Mouse (Mus musculus) Patski (cell line): ENCODE results near the gene Ccnt2. TPM values are rescaled to one million over a fixed set of nuclear protein-coding genes. Genes with fewer than 3 reads are reported as not detected.

Experiments used
- ATAC-seq: fragments of 100-300 bp; one replicate; pipeline ENCODE4 v1.8.0; 2021
- CTCF ChIA-PET: fragments of 350-600 bp; sonication (Branson Sonifier 250); formaldehyde crosslinking; loops from one replicate; lab custom pipeline; 2022; ENCODE audit warnings: inconsistent platforms; lab: Charles Lee
- POLR2A ChIA-PET: fragments of 350-600 bp; sonication (Branson Sonifier 250); formaldehyde crosslinking; loops from one replicate; lab custom pipeline; 2022; ENCODE audit warnings: antibody characterized with exemption, inconsistent platforms; lab: Charles Lee
- DNase-seq: peaks from one replicate; pipeline ENCODE4 v3.0.0-alpha.2; 2011; ENCODE audit warnings: low read depth, low spot score
- H3K27me3 ChIP-seq: fragments of 371-371 bp; one replicate; pipeline ENCODE4 v1.5.1; 2021
- CTCF ChIP-seq: fragments of 100-300 bp; IDR thresholded peaks from one replicate; pipeline ENCODE4 v1.5.1; 2021
- in situ Hi-C: fragments of 300-500 bp; cut with MboI; formaldehyde crosslinking; loops from 3 replicates; pipeline ENCODE4 v1.11.1; 2018; ENCODE audit warnings: low pct_unique_long_range_greater_than_20kb, mixed read lengths
- polyA plus RNA-seq: library from polyadenylated mRNA; unstranded; gene quantifications from one replicate; pipeline ENCODE4 v1.2.3, GENCODE M21; 2021

Gene Ccnt2
- polyA plus RNA-seq, 1 experiment from 2014 or later = 30.0 TPM

- no peaks in the 10 kb centered on the region for H3K27me3 ChIP-seq
- CTCF ChIA-PET = interaction anchor here (1.1 kb wide), 2 partner anchors 12 to 310 kb away, joined by 3 read pairs; no protein-coding TSS in a partner anchor
- no peak for DNase-seq
- POLR2A ChIA-PET = no interaction called here
- in situ Hi-C loops = loop anchor here (5.0 to 25.0 kb wide), 2 partner anchors 312 to 1007 kb away; no protein-coding TSS in a partner anchor
- no peak for ATAC-seq
- TF ChIP-seq CTCF = no peak
These were observed 56.4 kb downstream of the Ccnt2 start for GRCm38 (mm10) chr1:127830215-127830921.

DNA sequence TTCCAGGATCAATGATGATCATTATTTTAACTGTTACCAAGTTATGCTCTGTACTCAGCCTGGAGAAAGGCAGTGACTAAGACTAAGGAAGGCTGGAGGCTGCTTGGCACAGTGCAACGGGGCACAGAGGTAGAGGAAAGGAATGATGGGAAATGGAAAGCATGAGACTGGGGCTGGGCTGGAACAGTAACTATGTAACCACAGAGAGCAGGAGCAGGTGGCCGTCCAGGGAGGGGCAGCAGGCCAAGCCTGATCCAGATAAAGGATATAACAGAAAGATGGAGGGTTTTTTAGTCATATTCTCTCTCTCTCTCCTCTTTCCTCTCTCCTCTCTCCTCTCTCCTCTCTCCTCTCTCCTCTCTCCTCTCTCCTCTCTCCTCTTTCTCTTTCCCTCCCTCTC is 59.8 kb downstream of the Ccnt2 start:
- ATAC-seq = no peak
- in situ Hi-C loops = loop anchor here (5.0 to 25.0 kb wide), 2 partner anchors 309 to 1004 kb away; no protein-coding TSS in a partner anchor
- ChIA-PET POLR2A (no interaction called here), CTCF (no interaction called here)
- no peak for DNase-seq
- H3K27me3 ChIP-seq = no peaks in the 10 kb centered on the region
- no peak for TF ChIP-seq CTCF

DNA sequence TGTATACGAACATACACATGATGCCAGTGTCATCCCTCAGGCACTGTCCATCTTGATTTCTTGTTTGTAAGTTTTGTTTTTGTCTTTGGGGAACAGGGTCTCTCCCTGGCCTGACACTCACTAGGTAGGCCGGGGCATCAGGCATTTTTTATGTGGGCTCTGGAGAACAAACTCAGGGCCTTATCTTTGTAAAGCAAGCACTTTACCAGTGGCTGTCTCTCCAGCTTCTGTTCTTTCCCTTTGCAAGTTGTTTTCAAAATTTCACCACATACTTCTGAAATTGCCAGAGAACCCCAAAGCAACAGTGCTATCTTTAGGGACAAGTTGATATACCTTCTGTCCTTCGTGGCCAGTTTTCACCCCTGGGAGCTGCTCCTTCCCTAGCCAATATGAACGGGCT is 60.2 kb downstream of the Ccnt2 start:
- ChIA-PET CTCF (no interaction called here), POLR2A (no interaction called here)
- ATAC-seq = no peak

DNA sequence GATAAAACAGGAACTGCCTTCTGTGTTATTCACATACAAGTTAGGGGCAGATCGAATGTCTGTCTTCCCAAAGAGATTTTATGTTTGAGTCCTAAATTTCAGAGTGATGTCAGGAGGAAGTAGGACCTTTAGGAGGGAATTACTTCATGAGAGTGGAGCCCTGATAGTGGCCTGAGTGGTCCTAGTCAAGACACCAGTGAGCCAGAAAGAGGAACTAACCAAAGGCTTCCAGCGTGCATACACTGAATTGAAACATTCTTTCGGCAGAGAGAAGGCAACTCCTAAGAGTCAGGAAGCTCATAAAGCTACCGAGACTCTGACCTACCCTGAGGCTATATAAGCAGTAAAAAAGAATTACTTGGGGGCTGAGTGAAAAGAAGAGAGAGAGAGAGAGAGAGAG is 62.7 kb downstream of the Ccnt2 start:
- in situ Hi-C loops = loop anchor here (25.0 kb wide), 1 partner anchor 1001 kb away; no protein-coding TSS in a partner anchor
- no peak for ATAC-seq
- H3K27me3 ChIP-seq = no peaks in the 10 kb centered on the region
- CTCF ChIA-PET = interaction anchor here (0.7 to 2.9 kb wide), 2 partner anchors 9 to 24 kb away, joined by 3 to 17 read pairs; no protein-coding TSS in a partner anchor
- no peak for DNase-seq
- TF ChIP-seq CTCF = no peak
- POLR2A ChIA-PET = no interaction called here

More for the DNA sequence above, 60.2 kb downstream of the Ccnt2 start:
- DNase-seq = no peak
- in situ Hi-C loops = loop anchor here (5.0 to 25.0 kb wide), 2 partner anchors 308 to 1003 kb away; no protein-coding TSS in a partner anchor
- no peak for TF ChIP-seq CTCF
- no peaks in the 10 kb centered on the region for H3K27me3 ChIP-seq

- DNase-seq (no peak), ATAC-seq (no peak)
- H3K27me3 ChIP-seq = no peaks in the 10 kb centered on the region
- CTCF ChIA-PET = interaction anchor here (1.8 to 2.9 kb wide), 2 partner anchors 11 to 270 kb away, joined by 3 to 17 read pairs; no protein-coding TSS in a partner anchor
- POLR2A ChIA-PET = no interaction called here
- TF ChIP-seq CTCF = no peak
- in situ Hi-C loops = loop anchor here (25.0 kb wide), 1 partner anchor 999 kb away; no protein-coding TSS in a partner anchor
These were observed 64.6 kb downstream of the Ccnt2 start for GRCm38 (mm10) chr1:127838602-127839001.

DNA sequence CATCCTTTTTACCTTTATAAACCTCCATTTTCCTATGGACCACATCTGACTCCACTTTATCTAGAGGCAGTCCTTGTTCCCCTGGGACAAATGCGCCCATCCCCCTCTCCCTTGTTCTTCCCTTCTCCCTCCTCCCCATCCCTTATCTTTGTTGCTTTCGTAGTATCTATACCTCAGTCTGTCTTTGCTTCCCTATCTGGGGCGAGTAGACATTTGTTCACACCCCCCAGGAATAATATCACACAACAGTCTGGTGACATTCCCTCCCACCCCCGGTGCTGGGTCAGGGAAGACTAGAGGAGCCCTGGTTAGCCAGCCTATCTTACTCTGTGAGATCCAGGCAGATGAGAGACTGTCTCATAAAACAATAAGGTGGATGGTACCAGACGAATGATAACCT is 71.5 kb downstream of the Ccnt2 start:
- no peak for DNase-seq
- POLR2A ChIA-PET = no interaction called here
- in situ Hi-C loops = loop anchor here (25.0 kb wide), 1 partner anchor 992 kb away; no protein-coding TSS in a partner anchor
- ATAC-seq = no peak
- TF ChIP-seq CTCF = no peak
- H3K27me3 ChIP-seq = no peaks in the 10 kb centered on the region
- CTCF ChIA-PET = interaction anchor here (1.6 to 1.8 kb wide), 2 partner anchors 9 to 18 kb away, joined by 3 to 7 read pairs; partner anchors contain the start of gene Map3k19

GRCm38 (mm10) chr1:127850075-127850610 is 76.2 kb downstream of the Ccnt2 start:
- no peak for DNase-seq
- in situ Hi-C loops = no loop called here
- ATAC-seq = no peak
- H3K27me3 ChIP-seq = no peaks in the 10 kb centered on the region
- no peak for TF ChIP-seq CTCF
- ChIA-PET POLR2A (no interaction called here), CTCF (no interaction called here)

- no peaks in the 10 kb centered on the region for H3K27me3 ChIP-seq
- ChIA-PET POLR2A (no interaction called here), CTCF (interaction anchor here (1.1 to 1.5 kb wide), 2 partner anchors 10 to 29 kb away, joined by 3 read pairs; no protein-coding TSS in a partner anchor)
- in situ Hi-C loops = no loop called here
- ATAC-seq = no peak
- TF ChIP-seq CTCF = no peak
- no peak for DNase-seq
These were observed 80.7 kb downstream of the Ccnt2 start, which contains the start of gene Map3k19 for GRCm38 (mm10) chr1:127854486-127855222. Map3k19 (minus strand) TSS chr1:127855031.

Other genes starting within 250 kb of the Ccnt2 start
- gene Tmem163, start 94.6 kb upstream of the Ccnt2 start, polyA plus RNA-seq = not detected
- not detected for gene Acmsd, start 44.8 kb upstream of the Ccnt2 start, polyA plus RNA-seq
- not detected for gene Map3k19, start 80.9 kb downstream of the Ccnt2 start, polyA plus RNA-seq
- 46.6 TPM for gene Rab3gap1, start 94.6 kb downstream of the Ccnt2 start, polyA plus RNA-seq